Mouse (Mus musculus): ENCODE measurements at regions not wholly inside any gene's neighbourhood (a gene's known extent, or its start where the extent isn't known, plus 50 kb on each side); places are given as distances from the start of the nearest gene placed in this dataset.
A peak's percentile ranks its signal among the peaks of the same experiment; 100 is the strongest.

DNA sequence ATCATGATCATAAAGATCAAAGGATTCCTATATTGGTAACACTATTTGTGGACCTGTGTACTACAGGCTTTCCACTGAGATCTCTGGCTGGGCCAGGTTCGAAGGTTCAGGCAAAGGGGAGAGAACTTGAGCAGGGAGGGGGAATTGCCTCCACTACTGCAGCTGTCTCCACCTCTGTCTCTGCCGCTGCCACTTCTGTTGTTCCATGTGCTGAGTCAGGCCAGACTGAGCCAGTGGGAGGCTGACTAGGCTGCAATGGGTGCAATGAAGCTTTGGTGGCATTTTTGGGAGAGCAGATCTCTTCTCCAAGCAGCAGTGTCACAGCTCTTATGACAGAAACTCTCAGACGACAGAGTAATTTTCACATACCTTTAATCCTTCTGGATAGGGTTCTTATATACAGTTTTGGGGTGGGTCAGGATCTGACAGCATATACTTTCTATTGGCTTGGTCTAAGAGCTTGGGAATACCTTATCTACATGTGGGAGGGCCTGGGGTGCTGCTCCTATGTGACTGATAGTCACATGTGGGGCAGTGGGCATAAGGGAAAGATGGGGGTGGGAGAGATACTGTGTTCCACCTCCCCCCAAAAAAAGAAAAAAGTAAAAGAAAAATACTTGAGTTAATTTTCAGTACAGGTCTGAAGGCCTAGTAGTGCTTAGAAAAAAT lies 281.5 kb upstream of the Xrcc4 start:
- H3K27ac ChIP-seq (replicated peaks; ENCODE audit: low read depth, low read length) = no peak overlapping the region; the same call in 1 of the 2 replicates
- no peaks in the 10 kb centered on the region for H3K4me1 ChIP-seq (ENCODE audit: control insufficient read depth, insufficient read depth, insufficient read length, low read length)
- H3K4me3 ChIP-seq (ENCODE audit: insufficient read depth, low read depth, low read length) = no peak overlapping the region

DNA sequence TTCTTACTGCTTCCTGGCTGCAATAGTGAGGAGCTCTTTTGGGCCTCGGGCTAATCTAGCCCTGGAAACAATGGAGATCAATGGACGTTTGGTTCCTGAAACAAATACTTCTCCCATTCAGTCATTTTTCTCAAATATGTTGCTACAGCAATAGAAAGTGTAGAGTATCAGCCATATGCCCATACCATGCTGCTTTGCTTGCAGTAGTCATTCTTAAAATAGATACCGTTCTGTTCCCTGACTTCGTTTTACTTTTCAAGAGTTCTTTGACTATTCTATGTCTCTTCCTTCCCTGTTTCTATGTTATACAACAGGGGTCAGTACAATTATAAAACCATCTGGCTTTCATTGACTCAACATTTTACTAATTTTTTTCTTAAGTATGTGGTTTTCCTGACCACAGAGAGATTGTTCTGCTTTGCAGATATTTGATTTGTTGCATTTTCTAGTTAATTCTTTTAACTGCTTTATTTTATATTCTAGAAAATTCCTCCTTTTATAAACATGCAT lies 275.2 kb upstream of the Xrcc4 start:
- Histone ChIP-seq H3K27ac (replicated peaks; ENCODE audit: low read depth, low read length) (no peak overlapping the region), H3K4me1 (ENCODE audit: control insufficient read depth, insufficient read depth, insufficient read length, low read length) (no peaks in the 10 kb centered on the region), H3K4me3 (ENCODE audit: insufficient read depth, low read depth, low read length) (no peak overlapping the region)

GRCm38 (mm10) chr13:90359861-90360601 lies 270.6 kb upstream of the Xrcc4 start:
- peak overlapping the region; percentile 42 for H3K4me3 ChIP-seq (ENCODE audit: insufficient read depth, low read depth, low read length)
- no peaks in the 10 kb centered on the region for H3K4me1 ChIP-seq (ENCODE audit: control insufficient read depth, insufficient read depth, insufficient read length, low read length)
- peak overlapping the region; percentile 70 for H3K27ac ChIP-seq (replicated peaks; ENCODE audit: low read depth, low read length)

DNA sequence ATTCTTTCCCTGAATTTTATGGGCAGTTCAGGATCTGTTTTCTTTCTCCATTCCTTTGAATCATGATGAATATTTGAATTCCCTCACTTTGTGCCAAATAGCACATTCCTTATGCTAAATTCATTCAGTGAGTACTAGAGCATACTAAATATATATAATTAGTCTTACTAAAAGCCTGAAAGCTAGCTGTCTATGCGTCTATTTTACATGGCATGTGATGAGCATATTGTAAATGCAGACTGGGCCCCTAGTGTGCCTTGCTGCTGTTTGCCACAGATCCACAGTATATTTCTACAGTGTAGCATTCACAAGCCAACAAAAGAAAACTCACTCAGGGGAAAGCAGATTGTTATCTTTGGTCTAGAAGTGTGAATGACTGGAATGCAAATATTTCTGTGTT lies 268.7 kb upstream of the Xrcc4 start:
- no peaks in the 10 kb centered on the region for H3K4me1 ChIP-seq (ENCODE audit: control insufficient read depth, insufficient read depth, insufficient read length, low read length)
- H3K27ac ChIP-seq (replicated peaks; ENCODE audit: low read depth, low read length) = no peak overlapping the region
- no peak overlapping the region for H3K4me3 ChIP-seq (ENCODE audit: insufficient read depth, low read depth, low read length)

DNA sequence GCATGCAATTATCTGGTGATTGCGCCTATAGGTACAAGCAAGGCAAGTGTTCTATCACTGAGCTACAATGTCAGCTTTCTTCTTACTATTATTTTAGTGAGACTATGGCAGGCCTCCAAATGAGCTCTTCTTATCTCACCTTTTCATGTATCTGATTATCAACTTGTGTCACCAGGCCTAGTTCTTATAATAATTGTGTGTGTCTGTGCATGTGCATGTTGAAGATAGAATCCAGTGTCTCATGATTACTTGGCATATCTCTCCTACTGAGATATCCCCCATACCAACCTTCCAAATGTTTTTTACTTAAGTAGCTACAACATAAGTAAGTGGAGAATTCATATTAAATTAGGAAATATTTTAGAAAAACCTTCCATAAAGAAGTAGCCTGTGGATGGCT lies 266.2 kb upstream of the Xrcc4 start:
- no peaks in the 10 kb centered on the region for H3K4me1 ChIP-seq (ENCODE audit: control insufficient read depth, insufficient read depth, insufficient read length, low read length)
- H3K27ac ChIP-seq (replicated peaks; ENCODE audit: low read depth, low read length) = no peak overlapping the region
- no peak overlapping the region for H3K4me3 ChIP-seq (ENCODE audit: insufficient read depth, low read depth, low read length)

- Histone ChIP-seq H3K4me3 (ENCODE audit: insufficient read depth, low read depth, low read length) (no peak overlapping the region), H3K27ac (replicated peaks; ENCODE audit: low read depth, low read length) (no peak overlapping the region), H3K4me1 (ENCODE audit: control insufficient read depth, insufficient read depth, insufficient read length, low read length) (no peaks in the 10 kb centered on the region)
These were observed 253.4 kb upstream of the Xrcc4 start for GRCm38 (mm10) chr13:90342823-90343222.

DNA sequence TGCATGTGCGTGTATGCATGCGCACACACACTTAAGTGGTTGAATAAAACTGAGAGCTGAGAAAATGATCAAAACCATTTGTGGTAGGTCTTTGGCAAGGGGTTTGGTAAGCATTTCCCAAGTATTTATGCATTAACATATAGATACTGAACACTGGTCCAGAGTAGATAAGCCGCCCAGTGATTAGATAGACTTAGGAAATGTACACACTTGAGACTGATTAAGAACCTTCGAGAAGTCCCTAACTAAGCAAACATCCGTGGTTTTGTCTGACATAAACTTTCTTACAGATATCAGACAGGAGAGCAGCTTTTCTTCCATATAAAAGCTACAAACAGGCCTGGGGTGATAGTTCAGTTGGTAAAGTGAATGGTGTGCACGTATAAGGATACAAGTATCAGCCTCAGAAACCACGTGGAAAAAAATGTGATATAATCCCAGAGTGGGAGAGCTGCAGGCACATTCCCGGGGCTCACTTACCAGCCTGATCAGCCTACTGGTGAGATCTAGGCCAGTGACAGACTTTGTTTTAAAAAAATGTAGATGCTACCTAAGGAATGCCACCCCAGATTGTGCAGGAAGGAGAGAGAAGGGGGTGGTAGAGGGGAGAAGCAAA lies 252.3 kb upstream of the Xrcc4 start:
- Histone ChIP-seq H3K4me1 (ENCODE audit: control insufficient read depth, insufficient read depth, insufficient read length, low read length) (no peaks in the 10 kb centered on the region), H3K4me3 (ENCODE audit: insufficient read depth, low read depth, low read length) (no peak overlapping the region), H3K27ac (replicated peaks; ENCODE audit: low read depth, low read length) (no peak overlapping the region)

- Histone ChIP-seq H3K27ac (replicated peaks; ENCODE audit: low read depth, low read length) (no peak overlapping the region), H3K4me1 (ENCODE audit: control insufficient read depth, insufficient read depth, insufficient read length, low read length) (no peaks in the 10 kb centered on the region), H3K4me3 (ENCODE audit: insufficient read depth, low read depth, low read length) (no peak overlapping the region)
These were observed 251.3 kb upstream of the Xrcc4 start for GRCm38 (mm10) chr13:90340647-90341160.

DNA sequence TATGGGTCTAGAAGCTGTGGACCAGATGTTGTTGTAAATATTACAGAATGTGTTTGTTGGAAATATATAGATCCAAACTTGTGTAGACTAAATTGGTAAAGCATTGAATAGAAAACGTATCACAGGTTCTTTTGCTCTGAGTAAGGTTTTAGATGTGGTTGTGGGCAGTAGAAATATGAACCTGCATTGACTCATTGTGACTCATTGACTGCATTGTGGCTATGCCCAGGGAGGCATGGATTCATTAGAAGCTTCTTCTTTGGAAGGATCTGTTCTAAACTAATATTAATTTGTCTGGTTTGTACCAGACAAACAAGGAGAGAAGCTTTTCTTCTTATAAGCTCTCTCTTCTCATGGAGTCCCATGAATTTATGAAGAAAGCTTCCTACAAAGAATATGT lies 248.2 kb upstream of the Xrcc4 start:
- no peak overlapping the region for H3K4me3 ChIP-seq (ENCODE audit: insufficient read depth, low read depth, low read length)
- H3K4me1 ChIP-seq (ENCODE audit: control insufficient read depth, insufficient read depth, insufficient read length, low read length) = no peaks in the 10 kb centered on the region
- H3K27ac ChIP-seq (replicated peaks; ENCODE audit: low read depth, low read length) = no peak overlapping the region

GRCm38 (mm10) chr13:90335741-90336037 lies 246.3 kb upstream of the Xrcc4 start:
- H3K4me1 ChIP-seq (ENCODE audit: control insufficient read depth, insufficient read depth, insufficient read length, low read length) = no peaks in the 10 kb centered on the region
- no peak overlapping the region for H3K27ac ChIP-seq (replicated peaks; ENCODE audit: low read depth, low read length)
- H3K4me3 ChIP-seq (ENCODE audit: insufficient read depth, low read depth, low read length) = no peak overlapping the region

GRCm38 (mm10) chr13:90334934-90335740 lies 245.7 kb upstream of the Xrcc4 start:
- H3K27ac ChIP-seq (replicated peaks; ENCODE audit: low read depth, low read length) = no peak overlapping the region
- H3K4me3 ChIP-seq (ENCODE audit: insufficient read depth, low read depth, low read length) = no peak overlapping the region
- no peaks in the 10 kb centered on the region for H3K4me1 ChIP-seq (ENCODE audit: control insufficient read depth, insufficient read depth, insufficient read length, low read length)

- Histone ChIP-seq H3K4me1 (ENCODE audit: control insufficient read depth, insufficient read depth, insufficient read length, low read length) (no peaks in the 10 kb centered on the region), H3K4me3 (ENCODE audit: insufficient read depth, low read depth, low read length) (no peak overlapping the region), H3K27ac (replicated peaks; ENCODE audit: low read depth, low read length) (no peak overlapping the region)
These were observed 244.9 kb upstream of the Xrcc4 start for GRCm38 (mm10) chr13:90334286-90334685.

GRCm38 (mm10) chr13:90325226-90325625 lies 235.8 kb upstream of the Xrcc4 start:
- no peak overlapping the region for H3K27ac ChIP-seq (replicated peaks; ENCODE audit: low read depth, low read length)
- H3K4me1 ChIP-seq (ENCODE audit: control insufficient read depth, insufficient read depth, insufficient read length, low read length) = no peaks in the 10 kb centered on the region
- no peak overlapping the region for H3K4me3 ChIP-seq (ENCODE audit: insufficient read depth, low read depth, low read length)

DNA sequence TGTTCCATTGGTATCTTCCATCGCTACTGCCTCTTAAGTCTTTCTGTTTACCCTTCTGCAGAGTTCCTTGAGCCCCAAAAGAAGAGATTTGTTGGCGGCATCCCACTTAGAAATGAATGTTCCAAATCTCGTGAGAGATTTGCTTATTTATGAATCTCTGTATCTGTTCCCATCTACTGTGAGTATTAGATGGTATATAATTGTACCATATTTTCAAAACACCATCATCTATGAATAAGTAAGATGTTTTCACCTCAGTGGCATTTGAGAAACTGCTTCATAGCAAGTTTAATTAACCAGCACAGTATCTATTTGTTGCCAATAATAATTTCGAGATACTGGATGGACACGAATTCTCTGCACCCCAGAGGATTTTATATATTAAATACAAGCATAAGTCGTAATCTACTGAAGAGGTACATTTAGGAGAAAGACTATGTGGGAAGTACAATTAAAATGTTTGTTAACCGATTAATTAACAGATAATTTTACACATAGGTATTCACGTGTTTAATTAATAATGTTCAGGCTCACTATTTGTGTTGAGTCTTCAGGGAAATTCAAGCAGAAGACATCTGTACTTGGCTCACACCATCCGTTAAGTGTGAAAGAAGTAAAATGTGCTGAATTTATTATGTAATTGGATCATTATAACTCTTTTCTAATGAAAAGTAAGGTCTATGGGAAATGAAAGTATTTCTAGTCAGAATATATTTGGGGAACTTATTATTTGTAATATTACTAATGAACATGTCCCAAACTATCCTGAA lies 224.0 kb upstream of the Xrcc4 start:
- no peak overlapping the region for H3K4me3 ChIP-seq (ENCODE audit: insufficient read depth, low read depth, low read length)
- no peaks in the 10 kb centered on the region for H3K4me1 ChIP-seq (ENCODE audit: control insufficient read depth, insufficient read depth, insufficient read length, low read length)
- H3K27ac ChIP-seq (replicated peaks; ENCODE audit: low read depth, low read length) = no peak overlapping the region
